Mouse (Mus musculus) hematopoietic multipotent progenitor cell, adult 10-12 weeks (in vitro differentiated cells): Measurements from ENCODE around the gene Mthfs. TPM values are rescaled to one million over a fixed set of nuclear protein-coding genes. Genes with fewer than 3 reads are reported as not detected.

ENCODE experiments used
- polyA plus RNA-seq: library from polyadenylated mRNA; stranded (reverse); fragments of >175 nt; gene quantifications from 2 replicates; pipeline ENCODE4 v1.2.3, GENCODE M21; 2012; ENCODE audit warnings: low replicate concordance

Mthfs gene
- polyA plus RNA-seq: 7.4 and 9.2 TPM in 2 replicates

DNA sequence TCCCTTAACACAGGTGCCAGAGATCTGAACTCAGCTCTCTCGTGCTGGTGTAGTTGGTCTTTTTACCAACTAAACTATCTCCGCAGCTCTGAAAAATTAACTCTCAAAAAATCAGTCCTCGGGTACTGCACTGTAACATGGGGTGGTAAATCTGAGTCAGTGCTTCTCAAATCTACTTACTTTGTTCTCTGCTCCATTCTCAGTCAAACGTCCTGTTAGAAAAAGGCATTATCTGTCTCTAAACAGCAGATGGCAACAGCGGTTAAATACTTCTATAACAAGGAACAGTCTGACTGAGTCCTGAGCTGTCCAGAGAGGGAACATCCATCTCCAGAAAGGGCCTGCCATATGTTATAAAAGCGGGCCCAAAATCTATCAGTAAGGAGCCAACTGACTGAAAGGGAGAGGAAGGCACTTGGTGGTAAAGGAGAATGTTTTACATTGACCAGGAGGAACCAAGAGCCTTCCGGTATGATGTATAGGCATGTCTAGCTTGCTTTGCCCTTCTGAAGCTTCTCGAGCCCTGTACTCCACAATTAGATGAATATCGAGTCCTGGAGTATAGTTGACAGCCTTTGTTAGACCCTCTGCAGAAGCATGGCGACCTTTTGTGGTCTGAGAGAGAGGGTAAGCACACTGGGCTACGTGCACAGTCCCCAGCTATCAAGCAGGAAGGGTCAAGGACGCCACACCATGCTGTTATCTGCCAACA is at the start of gene Mthfs:
Gene Mthfs (plus strand): TSS at position 324 of the 712 bp plus-strand sequence.

GRCm38 (mm10) chr9:89198969-89199416 is 11.5 kb upstream of the Mthfs start, which contains the start of the genes Bcl2a1b and Gm29094:
Bcl2a1b (plus strand) TSS chr9:89199209.
Gm29094 (plus strand) TSS chr9:89199379.

Other genes with a start within 250 kb of the Mthfs start
- not detected in 2 replicates for gene Trim43b, start 117.8 kb upstream of the Mthfs start, polyA plus RNA-seq
- gene Bcl2a1b, start 11.5 kb upstream of the Mthfs start, polyA plus RNA-seq: 0.69 and 4.0 TPM in 2 replicates
- gene Gm29094, start 11.3 kb upstream of the Mthfs start, polyA plus RNA-seq: not detected in 2 replicates